Mouse (Mus musculus): ENCODE measurements around the gene Sec14l1. TPM values are rescaled to one million over a fixed set of nuclear protein-coding genes. Genes with fewer than 3 reads are reported as not detected.

Gene Sec14l1
- polyA plus RNA-seq, 1 experiment from 2014 or later, result 47.3 TPM

GRCm38 (mm10) chr11:117198122-117198521 lies 83.2 kb downstream of the Sec14l1 start:
- Histone ChIP-seq H3K27ac (no peak overlapping the region), H3K4me3 (no peak overlapping the region), H3K9me3 (no peaks in the 10 kb centered on the region), H3K27me3 (peaks cover 48% of the 10 kb centered on the region), H3K4me2 (no peak overlapping the region), H3K36me3 (no peaks in the 10 kb centered on the region), H3K9ac (no peak overlapping the region), H3K4me1 (peaks cover 41% of the 10 kb centered on the region)
- ATAC-seq (ENCODE audit: insufficient number of reproducible peaks, insufficient read depth, low FRiP score, low TSS enrichment, low read depth), result no peak
- WGBS, result 90% methylated on average over 5 of the region's 5 CpGs

- Histone ChIP-seq H3K27ac (no peak within 1 kb of the TSS), H3K4me1 (peaks cover 52% of the 10 kb centered on the region), H3K4me3 (peak within 1 kb of the TSS; percentile 48), H3K4me2 (peak within 1 kb of the TSS; percentile 81), H3K9ac (peak within 1 kb of the TSS; percentile 70), H3K36me3 (no peaks in the 10 kb centered on the region), H3K9me3 (no peaks in the 10 kb centered on the region), H3K27me3 (peaks cover 53% of the 10 kb centered on the region)
- no peak for ATAC-seq (ENCODE audit: insufficient number of reproducible peaks, insufficient read depth, low FRiP score, low TSS enrichment, low read depth)
- WGBS, result under 1% methylated on average over 70 of the region's 70 CpGs
These were observed 84.6 kb downstream of the Sec14l1 start, which contains the start of gene Sept9 for GRCm38 (mm10) chr11:117199282-117200175. Sept9 (plus strand) TSS chr11:117199661.

- peaks cover 57% of the 10 kb centered on the region for H3K4me1 ChIP-seq
- no peak overlapping the region for H3K27ac ChIP-seq
- H3K9me3 ChIP-seq, result no peaks in the 10 kb centered on the region
- H3K9ac ChIP-seq, result 0 out of 2 replicates have a peak overlapping the region, but pooled peaks have one; percentile 3
- H3K4me3 ChIP-seq, result no peak overlapping the region
- H3K4me2 ChIP-seq, result no peak overlapping the region
- H3K27me3 ChIP-seq, result peaks cover 53% of the 10 kb centered on the region
- ATAC-seq (ENCODE audit: insufficient number of reproducible peaks, insufficient read depth, low FRiP score, low TSS enrichment, low read depth), result no peak
- no peaks in the 10 kb centered on the region for H3K36me3 ChIP-seq
- 85% methylated on average over 12 of the region's 12 CpGs for WGBS
These were observed 86.9 kb downstream of the Sec14l1 start for GRCm38 (mm10) chr11:117201846-117202245.

GRCm38 (mm10) chr11:117204606-117205005 lies 89.6 kb downstream of the Sec14l1 start:
- Histone ChIP-seq H3K27me3 (peaks cover 33% of the 10 kb centered on the region), H3K9me3 (no peaks in the 10 kb centered on the region), H3K9ac (peak overlapping the region; percentile 27; the same call in 1 of the 2 replicates), H3K36me3 (no peaks in the 10 kb centered on the region), H3K4me1 (peaks cover 69% of the 10 kb centered on the region), H3K4me3 (no peak overlapping the region), H3K4me2 (no peak overlapping the region), H3K27ac (peak overlapping the region; percentile 39; the same call in 1 of the 2 replicates)
- WGBS, result 72% methylated on average over 8 of the region's 8 CpGs
- ATAC-seq (ENCODE audit: insufficient number of reproducible peaks, insufficient read depth, low FRiP score, low TSS enrichment, low read depth), result no peak

- WGBS, result 71% methylated on average over 6 of the region's 6 CpGs
- Histone ChIP-seq H3K9ac (no peak overlapping the region), H3K9me3 (no peaks in the 10 kb centered on the region), H3K27me3 (peaks cover 28% of the 10 kb centered on the region), H3K27ac (no peak overlapping the region), H3K36me3 (no peaks in the 10 kb centered on the region), H3K4me2 (no peak overlapping the region), H3K4me3 (no peak overlapping the region), H3K4me1 (peaks cover 65% of the 10 kb centered on the region)
- ATAC-seq (ENCODE audit: insufficient number of reproducible peaks, insufficient read depth, low FRiP score, low TSS enrichment, low read depth), result no peak
These were observed 90.1 kb downstream of the Sec14l1 start for GRCm38 (mm10) chr11:117205042-117205441.

- no peak overlapping the region for H3K4me2 ChIP-seq
- peaks cover 61% of the 10 kb centered on the region for H3K4me1 ChIP-seq
- no peak overlapping the region for H3K27ac ChIP-seq
- H3K36me3 ChIP-seq, result no peaks in the 10 kb centered on the region
- H3K9me3 ChIP-seq, result no peaks in the 10 kb centered on the region
- WGBS, result 86% methylated on average over 9 of the region's 9 CpGs
- no peak for ATAC-seq (ENCODE audit: insufficient number of reproducible peaks, insufficient read depth, low FRiP score, low TSS enrichment, low read depth)
- H3K9ac ChIP-seq, result no peak overlapping the region
- no peak overlapping the region for H3K4me3 ChIP-seq
- H3K27me3 ChIP-seq, result peaks cover 24% of the 10 kb centered on the region
These were observed 90.5 kb downstream of the Sec14l1 start for GRCm38 (mm10) chr11:117205447-117205846.

DNA sequence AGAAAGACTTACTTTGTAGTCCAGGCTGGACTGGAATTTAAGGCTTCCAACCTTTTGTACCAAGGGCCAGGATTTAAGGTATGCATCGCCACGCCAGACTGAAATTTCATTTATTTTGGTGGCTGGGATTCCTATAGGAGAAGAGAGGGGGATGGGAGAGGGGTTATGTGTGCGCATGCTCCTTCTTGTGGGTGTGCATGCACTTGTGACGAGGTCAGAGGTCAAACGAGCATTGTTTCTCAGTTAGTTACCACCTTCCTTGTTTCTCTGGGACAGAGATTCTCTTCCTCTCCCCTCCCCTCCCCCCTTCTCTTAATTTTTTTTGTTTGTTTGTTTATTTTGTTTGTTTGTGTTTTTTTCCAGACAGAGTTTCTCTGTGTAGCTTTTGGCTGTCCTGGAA lies 92.5 kb downstream of the Sec14l1 start:
- Histone ChIP-seq H3K9ac (no peak overlapping the region), H3K36me3 (no peaks in the 10 kb centered on the region), H3K4me2 (no peak overlapping the region), H3K4me1 (peaks cover 42% of the 10 kb centered on the region), H3K4me3 (no peak overlapping the region), H3K27me3 (peaks cover 6% of the 10 kb centered on the region; the same call in 1 of the 2 replicates), H3K9me3 (no peaks in the 10 kb centered on the region), H3K27ac (no peak overlapping the region)
- WGBS, result 78% methylated on average over 5 of the region's 5 CpGs
- no peak for ATAC-seq (ENCODE audit: insufficient number of reproducible peaks, insufficient read depth, low FRiP score, low TSS enrichment, low read depth)

- H3K27me3 ChIP-seq, result 0 out of 2 replicates have a peak, but pooled peaks cover 4% of the 10 kb centered on the region
- peaks cover 37% of the 10 kb centered on the region for H3K4me1 ChIP-seq
- H3K9ac ChIP-seq, result no peak overlapping the region
- WGBS, result 48% methylated on average over 8 of the region's 8 CpGs
- no peaks in the 10 kb centered on the region for H3K36me3 ChIP-seq
- H3K9me3 ChIP-seq, result no peaks in the 10 kb centered on the region
- peak overlapping the region; percentile 79 for H3K27ac ChIP-seq
- ATAC-seq (ENCODE audit: insufficient number of reproducible peaks, insufficient read depth, low FRiP score, low TSS enrichment, low read depth), result no peak
- H3K4me3 ChIP-seq, result no peak overlapping the region
- H3K4me2 ChIP-seq, result no peak overlapping the region
These were observed 93.2 kb downstream of the Sec14l1 start for GRCm38 (mm10) chr11:117208151-117208673.

Small RNA genes within 50 kb of the gene (microRNA-seq; reads per million reads assigned to microRNA genes)
- not detected for gene Gm24323
- gene Mir6516, result 1.1 reads per million

Other genes starting within 250 kb of the Sec14l1 start
- 1.7 and 3.3 TPM in 2 replicates for gene Mgat5b, start 196.3 kb upstream of the Sec14l1 start, polyA plus RNA-seq (2015; fragmentation: Nextera tagmentation; extraction: Ambion mirVana)
- gene Sept9, start 84.5 kb downstream of the Sec14l1 start, polyA plus RNA-seq (2015; fragmentation: Nextera tagmentation; extraction: Ambion mirVana), result 186 and 202 TPM in 2 replicates

All from embryonic facial prominence, embryonic 13.5 days (tissue).